ENCODE assay signal across 8 mouse cellular contexts in genomic region chr11:44740278-44741041, GRCm38 (mm10).
DNase-seq lines count a peak whose midpoint lies in the region; ATAC-seq and TF ChIP-seq lines count a peak whose summit lies in the region.

No protein-coding gene starts in this region.

- no peak for TF ChIP-seq CTCF in lung, postnatal 0 days (IDR thresholded peaks at IDR 0.05)

- no peak overlapping the region for H3K9ac ChIP-seq in lung, postnatal 0 days (replicated peaks; ENCODE audit: low read depth)
- H3K9ac ChIP-seq in forebrain, embryonic 15.5 days (replicated peaks), result no peak overlapping the region
- no peak overlapping the region for H3K9ac ChIP-seq in kidney, embryonic 16.5 days (replicated peaks; ENCODE audit: low read length)
- H3K9ac ChIP-seq in neural tube, embryonic 14.5 days (replicated peaks; ENCODE audit: low read depth, low read length), result peak overlapping the region; percentile 11; the same call in 1 of the 2 replicates

- peak overlapping the region; percentile 27; the same call in 1 of the 2 replicates for H3K4me2 ChIP-seq in lung, postnatal 0 days (replicated peaks; ENCODE audit: low read depth, low read length)
- peak overlapping the region; percentile 14 for H3K4me2 ChIP-seq in forebrain, embryonic 15.5 days (replicated peaks)
- peak overlapping the region; percentile 11; the same call in 1 of the 2 replicates for H3K4me2 ChIP-seq in kidney, embryonic 16.5 days (replicated peaks; ENCODE audit: low read depth, low read length)
- peak overlapping the region; percentile 31; the same call in 1 of the 2 replicates for H3K4me2 ChIP-seq in neural tube, embryonic 14.5 days (ENCODE audit: low read depth, low read length)

- 17% methylated on average over 6 of the region's 6 CpGs for WGBS in lung, postnatal 0 days
- WGBS in forebrain, embryonic 15.5 days, result 7% methylated on average over 6 of the region's 6 CpGs
- 24% methylated on average over 6 of the region's 6 CpGs for WGBS in kidney, embryonic 16.5 days
- 16% methylated on average over 6 of the region's 6 CpGs for WGBS in neural tube, embryonic 14.5 days

- no peaks in the 10 kb centered on the region; the same call in 1 of the 2 replicates for H3K4me1 ChIP-seq in lung, postnatal 0 days (ENCODE audit: insufficient read depth, low read depth, low read length)
- peaks cover 22% of the 10 kb centered on the region for H3K4me1 ChIP-seq in forebrain, embryonic 15.5 days
- H3K4me1 ChIP-seq in kidney, embryonic 16.5 days (ENCODE audit: insufficient read depth, low read length), result 0 out of 2 replicates have a peak, but pooled peaks cover 3% of the 10 kb centered on the region
- peaks cover 20% of the 10 kb centered on the region for H3K4me1 ChIP-seq in neural tube, embryonic 14.5 days (ENCODE audit: control insufficient read depth, insufficient read depth, low read length)

- no peaks in the 10 kb centered on the region for H3K27me3 ChIP-seq in lung, postnatal 0 days (replicated peaks; ENCODE audit: insufficient read depth, low read length)
- peaks cover 19% of the 10 kb centered on the region; the same call in 1 of the 2 replicates for H3K27me3 ChIP-seq in forebrain, embryonic 15.5 days
- no peaks in the 10 kb centered on the region for H3K27me3 ChIP-seq in kidney, embryonic 16.5 days (ENCODE audit: insufficient read depth, low read length)
- no peaks in the 10 kb centered on the region for H3K27me3 ChIP-seq in neural tube, embryonic 14.5 days (ENCODE audit: control insufficient read depth, insufficient read depth, low read length)

- ATAC-seq in lung, postnatal 0 days, result no peak
- no peak for ATAC-seq in forebrain, embryonic 15.5 days (replicated peaks)
- no peak for ATAC-seq in kidney, embryonic 16.5 days (ENCODE audit: low FRiP score, low TSS enrichment)
- ATAC-seq in neural tube, embryonic 14.5 days (ENCODE audit: low read depth), result peak; percentile 54; the same call in 1 of the 2 replicates

- no peaks in the 10 kb centered on the region for H3K9me3 ChIP-seq in lung, postnatal 0 days (ENCODE audit: low read length)
- H3K9me3 ChIP-seq in forebrain, embryonic 15.5 days, result no peaks in the 10 kb centered on the region
- no peaks in the 10 kb centered on the region for H3K9me3 ChIP-seq in kidney, embryonic 16.5 days (ENCODE audit: low read length)
- no peaks in the 10 kb centered on the region for H3K9me3 ChIP-seq in neural tube, embryonic 14.5 days (ENCODE audit: control insufficient read depth, low read length)

- H3K36me3 ChIP-seq in lung, postnatal 0 days (ENCODE audit: insufficient read depth, low read length), result no peaks in the 10 kb centered on the region
- H3K36me3 ChIP-seq in forebrain, embryonic 15.5 days, result no peaks in the 10 kb centered on the region
- no peaks in the 10 kb centered on the region for H3K36me3 ChIP-seq in kidney, embryonic 16.5 days (ENCODE audit: insufficient read depth, low read length)
- no peaks in the 10 kb centered on the region for H3K36me3 ChIP-seq in neural tube, embryonic 14.5 days (ENCODE audit: control insufficient read depth, insufficient read depth, low read length)

- no peak for TF ChIP-seq EP300 in lung, postnatal 0 days (IDR thresholded peaks at IDR 0.05)

- H3K4me3 ChIP-seq in lung, postnatal 0 days (ENCODE audit: low read depth, low read length), result no peak overlapping the region
- H3K4me3 ChIP-seq in forebrain, embryonic 15.5 days, result no peak overlapping the region
- H3K4me3 ChIP-seq in kidney, embryonic 16.5 days (ENCODE audit: low read length), result no peak overlapping the region
- H3K4me3 ChIP-seq in neural tube, embryonic 14.5 days (ENCODE audit: low read depth, low read length), result no peak overlapping the region

- no peak overlapping the region for H3K27ac ChIP-seq in lung, postnatal 0 days (ENCODE audit: low read length)
- H3K27ac ChIP-seq in forebrain, embryonic 15.5 days (replicated peaks), result no peak overlapping the region
- H3K27ac ChIP-seq in kidney, embryonic 16.5 days (ENCODE audit: low read length), result peak overlapping the region; percentile 49
- peak overlapping the region; percentile 70 for H3K27ac ChIP-seq in neural tube, embryonic 14.5 days (ENCODE audit: low read depth, low read length)

- peak; percentile 21 for DNase-seq in lung, postnatal 0 days (ENCODE audit: low spot score)
- no peak for DNase-seq in lung, adult 18-20 months
- no peak for DNase-seq in urinary bladder, adult 18-20 months (ENCODE audit: low spot score in 2 of 2)
- DNase-seq in spleen, postnatal 14 days (ENCODE audit: low spot score in 2 of 2), result no peak
- DNase-seq in lung, postnatal 25 days (ENCODE audit: low spot score), result no peak

Comparison
In these comparisons a context has a peak if more than half of its experiments do, and no peak if none do; other contexts are left out.
1. H3K27ac ChIP-seq: peak in kidney, embryonic 16.5 days (single experiment) and neural tube, embryonic 14.5 days (single experiment); none in lung, postnatal 0 days (single experiment) and forebrain, embryonic 15.5 days (single experiment).
2. Peak in every context shown above with its lines, with median percentiles within 50 percentile points of each other: H3K4me2 ChIP-seq.